Mouse (Mus musculus) CH12.LX (cell line): Measurements from ENCODE around the gene Adgrl1. TPM values are rescaled to one million over a fixed set of nuclear protein-coding genes. Genes with fewer than 3 reads are reported as not detected.

Experiments used
- DNase-seq: peaks from one replicate; pipeline ENCODE4 v3.0.0-alpha.2; 2013; ENCODE audit errors: extremely low read depth
- H3K27ac ChIP-seq: 2 replicates; pipeline ENCODE4 v1.5.1; 2012; ENCODE audit warnings: low read depth, mild to moderate bottlenecking, control low read depth, moderate library complexity; ENCODE audit not compliant: insufficient read depth
- H3K27me3 ChIP-seq: replicated peaks from 2 replicates; pipeline ENCODE3; 2012; ENCODE audit warnings: inconsistent platforms
- H3K36me3 ChIP-seq, 2 experiments: replicated peaks in 1 of 2; 2 replicates each; pipeline versions ENCODE3 to v1.6.1; 2012; ENCODE audit warnings: inconsistent platforms in 1 of 2, low read length in 1 of 2, mild to moderate bottlenecking in 1 of 2, mixed read lengths in 1 of 2, moderate library complexity in 1 of 2; ENCODE audit not compliant: control insufficient read depth in 1 of 2, insufficient read depth in 1 of 2
- H3K4me1 ChIP-seq, 2 experiments: 2 replicates each; pipeline ENCODE4 v1.6.1; 2012; ENCODE audit warnings: inconsistent platforms in 1 of 2, moderate library complexity in 1 of 2; ENCODE audit not compliant: insufficient read depth in 2 of 2, control insufficient read depth in 1 of 2
- H3K4me2 ChIP-seq: 2 replicates; pipeline ENCODE4 v1.6.1; 2012; ENCODE audit warnings: low read depth, mild to moderate bottlenecking, control low read depth; ENCODE audit not compliant: poor library complexity, insufficient read depth, severe bottlenecking
- H3K4me3 ChIP-seq, 3 experiments: fragments of 150-350 bp in 1 of 3; sonication (generic) in 1 of 3; replicated peaks in 1 of 3; 2 replicates each; pipeline versions ENCODE3 to v1.5.1; 2011 to 2012; ENCODE audit warnings: low read depth in 2 of 3, low read length in 2 of 3, mild to moderate bottlenecking in 2 of 3, moderate library complexity in 2 of 3, control low read depth in 1 of 3, improper control_type of control experiment in 1 of 3, inconsistent platforms in 1 of 3, mixed read lengths in 1 of 3; ENCODE audit not compliant: poor library complexity in 1 of 3
- H3K79me2 ChIP-seq: replicated peaks from 2 replicates; pipeline ENCODE4 v1.6.1; 2012; ENCODE audit warnings: mild to moderate bottlenecking, moderate library complexity; ENCODE audit not compliant: control insufficient read depth, poor library complexity, insufficient read depth, severe bottlenecking; ENCODE audit errors: extremely low read depth
- H3K9ac ChIP-seq: 2 replicates; pipeline ENCODE4 v1.6.1; 2012; ENCODE audit warnings: low read depth, mild to moderate bottlenecking, control low read depth, moderate library complexity; ENCODE audit not compliant: insufficient read depth
- H3K9me3 ChIP-seq: replicated peaks from 2 replicates; pipeline ENCODE3; 2012; ENCODE audit warnings: low read length, inconsistent platforms, mixed read lengths
- CHD1 ChIP-seq: IDR thresholded peaks from 2 replicates; pipeline ENCODE4 v1.6.1; 2012; ENCODE audit warnings: low read depth, low read length, improper control_type of control experiment, inconsistent platforms
- CHD2 ChIP-seq: IDR thresholded peaks from 2 replicates; pipeline ENCODE4 v1.6.1; 2011; ENCODE audit warnings: low read length, improper control_type of control experiment
- CTCF ChIP-seq, 2 experiments: IDR thresholded peaks in 1 of 2; conservative IDR thresholded peaks in 1 of 2; 2 replicates each; pipeline ENCODE4 v1.5.1; 2011 to 2012; ENCODE audit warnings: low read depth in 2 of 2, low read length in 2 of 2, improper control_type of control experiment in 1 of 2, inconsistent platforms in 1 of 2, mild to moderate bottlenecking in 1 of 2, moderate library complexity in 1 of 2
- E2F4 ChIP-seq: IDR thresholded peaks from 2 replicates; pipeline ENCODE4 v1.6.1; 2011; ENCODE audit warnings: low read depth, low read length, improper control_type of control experiment; ENCODE audit not compliant: insufficient replicate concordance
- EP300 ChIP-seq: IDR thresholded peaks from 2 replicates; pipeline ENCODE4 v1.6.1; 2011; ENCODE audit warnings: low read length, improper control_type of control experiment
- ETS1 ChIP-seq: conservative IDR thresholded peaks from 2 replicates; pipeline ENCODE4 v1.6.1; 2012; ENCODE audit warnings: low read depth, mild to moderate bottlenecking, inconsistent platforms, low read length, improper control_type of control experiment, moderate library complexity
- GABPA ChIP-seq: IDR thresholded peaks from 2 replicates; pipeline ENCODE4 v1.6.1; 2012; ENCODE audit warnings: low read depth, low read length, improper control_type of control experiment, inconsistent platforms; ENCODE audit not compliant: insufficient replicate concordance
- HCFC1 ChIP-seq: IDR thresholded peaks from 2 replicates; pipeline ENCODE4 v1.6.1; 2012; ENCODE audit warnings: low read depth, mild to moderate bottlenecking, inconsistent platforms, low read length, improper control_type of control experiment
- IRF4 ChIP-seq: IDR thresholded peaks from 2 replicates; pipeline ENCODE4 v1.6.1; 2014; ENCODE audit warnings: low read depth, mild to moderate bottlenecking, inconsistent platforms, low read length, improper control_type of control experiment
- KAT2A ChIP-seq: IDR thresholded peaks from 2 replicates; pipeline ENCODE4 v1.6.1; 2012; ENCODE audit warnings: low read length, improper control_type of control experiment, inconsistent platforms; ENCODE audit not compliant: insufficient replicate concordance
- MAX ChIP-seq: IDR thresholded peaks from 2 replicates; pipeline ENCODE4 v1.6.1; 2011; ENCODE audit warnings: low read length, improper control_type of control experiment
- MAZ ChIP-seq: IDR thresholded peaks from 2 replicates; pipeline ENCODE4 v1.6.1; 2012; ENCODE audit warnings: low read depth, mild to moderate bottlenecking, inconsistent platforms, low read length, improper control_type of control experiment, moderate library complexity
- MEF2A ChIP-seq: IDR thresholded peaks from 2 replicates; pipeline ENCODE4 v1.6.1; 2014; ENCODE audit warnings: low read depth, mild to moderate bottlenecking, inconsistent platforms, low read length, improper control_type of control experiment, borderline replicate concordance
- MYC ChIP-seq: IDR thresholded peaks from 2 replicates; pipeline ENCODE4 v1.6.1; 2011; ENCODE audit warnings: low read depth, mild to moderate bottlenecking, improper control_type of control experiment, low read length
- NELFE ChIP-seq: IDR thresholded peaks from 2 replicates; pipeline ENCODE4 v1.6.1; 2011; ENCODE audit warnings: low read depth, low read length, improper control_type of control experiment
- NRF1 ChIP-seq: IDR thresholded peaks from 2 replicates; pipeline ENCODE4 v1.6.1; 2014; ENCODE audit warnings: low read depth, mild to moderate bottlenecking, inconsistent platforms, low read length, improper control_type of control experiment, moderate library complexity
- PAX5 ChIP-seq: IDR thresholded peaks from 2 replicates; pipeline ENCODE4 v1.6.1; 2012; ENCODE audit warnings: low read length, inconsistent platforms, mixed read lengths
- POLR2A ChIP-seq: IDR thresholded peaks from 2 replicates; pipeline ENCODE4 v1.6.1; 2011; ENCODE audit warnings: low read depth, mild to moderate bottlenecking, improper control_type of control experiment, low read length
- POLR2AphosphoS2 ChIP-seq: IDR thresholded peaks from 2 replicates; pipeline ENCODE4 v1.6.1; 2011; ENCODE audit warnings: low read depth, low read length, improper control_type of control experiment
- RAD21 ChIP-seq: IDR thresholded peaks from 2 replicates; pipeline ENCODE4 v1.6.1; 2011; ENCODE audit warnings: low read depth, mild to moderate bottlenecking, low read length, improper control_type of control experiment, moderate library complexity
- RCOR1 ChIP-seq: conservative IDR thresholded peaks from 2 replicates; pipeline ENCODE4 v1.6.1; 2012; ENCODE audit warnings: low read depth, mild to moderate bottlenecking, inconsistent platforms, low read length, improper control_type of control experiment
- SMC3 ChIP-seq: IDR thresholded peaks from 2 replicates; pipeline ENCODE4 v1.6.1; 2011; ENCODE audit warnings: low read depth, low read length, improper control_type of control experiment
- TBP ChIP-seq: conservative IDR thresholded peaks from 2 replicates; pipeline ENCODE4 v1.6.1; 2011; ENCODE audit warnings: low read depth, low read length, improper control_type of control experiment
- USF2 ChIP-seq: conservative IDR thresholded peaks from 2 replicates; pipeline ENCODE4 v1.6.1; 2011; ENCODE audit warnings: low read depth, low read length, improper control_type of control experiment
- ZC3H11A ChIP-seq: IDR thresholded peaks from 2 replicates; pipeline ENCODE4 v1.6.1; 2012; ENCODE audit warnings: low read depth, mild to moderate bottlenecking, inconsistent platforms, low read length, improper control_type of control experiment
- ZNF384 ChIP-seq: IDR thresholded peaks from 2 replicates; pipeline ENCODE4 v1.6.1; 2012; ENCODE audit warnings: low read depth, low read length, improper control_type of control experiment, inconsistent platforms
- dilution Hi-C: fragments of 300-500 bp; cut with MboI; formaldehyde crosslinking; loops from 2 replicates; pipeline ENCODE4 v1.14.3; 2020; ENCODE audit warnings: low sequenced_read_pairs; ENCODE audit not compliant: extremely low pct_unique_long_range_greater_than_20kb, extremely low pct_ligation_motif_present
- in situ Hi-C: fragments of 300-500 bp; cut with MboI; formaldehyde crosslinking; loops from 3 replicates; pipeline ENCODE4 v1.14.3; 2019; ENCODE audit warnings: low sequenced_read_pairs, low pct_ligation_motif_present, low pct_unique_long_range_greater_than_20kb, mixed read lengths
- polyA plus RNA-seq: library from polyadenylated mRNA; unstranded; fragments of >175 nt; gene quantifications from 2 replicates; pipeline ENCODE4 v1.2.1, GENCODE M21; 2012; ENCODE audit warnings: low read depth; ENCODE audit not compliant: insufficient read length
- total RNA-seq, 2 experiments: library from RNA; depleted of rRNA; stranded (reverse); fragments of 300-350 nt in 1 of 2; fragments of >200 nt in 1 of 2; gene quantifications; 2 replicates each; pipeline ENCODE4 v1.2.3; 2012 to 2014

Adgrl1 gene
- total and polyA plus RNA-seq, 3 experiments = 4.4 to 14.8 (median 14.5) TPM

GRCm38 (mm10) chr8:83876080-83876837, 23.6 kb upstream of the Adgrl1 start:
- Histone ChIP-seq H3K27ac (no peak overlapping the region), H3K36me3 (no peaks in the 10 kb centered on the region), H3K9me3 (peaks cover 14% of the 10 kb centered on the region), H3K4me3 (no peak overlapping the region), H3K27me3 (peaks cover 9% of the 10 kb centered on the region), H3K4me2 (0 out of 2 replicates have a peak overlapping the region, but pooled peaks have one; percentile 22), H3K9ac (no peak overlapping the region), H3K79me2 (no peaks in the 10 kb centered on the region), H3K4me1 (no peaks in the 10 kb centered on the region)
- dilution Hi-C loops (no loop called here), in situ Hi-C loops (no loop called here)
- DNase-seq = no peak
- TF ChIP-seq IRF4 (no peak), RAD21 (no peak), CTCF (conservative IDR thresholded peaks at IDR 0.05 in 1 of 2, IDR thresholded peaks at IDR 0.05 in 1 of 2; ENCODE audit: low read depth in 2 of 2, low read length in 2 of 2) (no peak), NELFE (no peak), CHD1 (no peak), CHD2 (no peak), HCFC1 (no peak), ETS1 (no peak), MEF2A (no peak), ZNF384 (no peak), E2F4 (no peak), GABPA (no peak), MAX (no peak), POLR2A (no peak), KAT2A (no peak), NRF1 (no peak), TBP (no peak), USF2 (no peak)
- TF ChIP-seq, all 38 proteins: peak for 0

GRCm38 (mm10) chr8:83876838-83877223, 23.1 kb upstream of the Adgrl1 start:
- Histone ChIP-seq H3K4me2 (no peak overlapping the region), H3K4me3 (no peak overlapping the region), H3K9me3 (peaks cover 8% of the 10 kb centered on the region), H3K27me3 (peaks cover 9% of the 10 kb centered on the region), H3K27ac (no peak overlapping the region), H3K79me2 (no peaks in the 10 kb centered on the region), H3K36me3 (no peaks in the 10 kb centered on the region), H3K4me1 (no peaks in the 10 kb centered on the region), H3K9ac (no peak overlapping the region)
- TF ChIP-seq MYC (no peak), ETS1 (no peak), MAX (no peak), MAZ (no peak), PAX5 (no peak), CTCF (conservative IDR thresholded peaks at IDR 0.05 in 1 of 2, IDR thresholded peaks at IDR 0.05 in 1 of 2; ENCODE audit: low read depth in 2 of 2, low read length in 2 of 2) (no peak), EP300 (no peak), SMC3 (no peak), NELFE (no peak), RCOR1 (no peak), NRF1 (no peak), POLR2AphosphoS2 (no peak), ZC3H11A (no peak), HCFC1 (no peak), CHD2 (no peak)
- no peak for DNase-seq
- in situ Hi-C loops (no loop called here), dilution Hi-C loops (no loop called here)
